Mouse (Mus musculus) thymus, postnatal 4 days (tissue): ENCODE measurements at regions not wholly inside any gene's neighbourhood (a gene's known extent, or its start where the extent isn't known, plus 50 kb on each side); places are given as distances from the start of the nearest gene placed in this dataset.

Experiments
- DNase-seq: peaks from one replicate; pipeline ENCODE4 v3.0.0; 2021

DNA sequence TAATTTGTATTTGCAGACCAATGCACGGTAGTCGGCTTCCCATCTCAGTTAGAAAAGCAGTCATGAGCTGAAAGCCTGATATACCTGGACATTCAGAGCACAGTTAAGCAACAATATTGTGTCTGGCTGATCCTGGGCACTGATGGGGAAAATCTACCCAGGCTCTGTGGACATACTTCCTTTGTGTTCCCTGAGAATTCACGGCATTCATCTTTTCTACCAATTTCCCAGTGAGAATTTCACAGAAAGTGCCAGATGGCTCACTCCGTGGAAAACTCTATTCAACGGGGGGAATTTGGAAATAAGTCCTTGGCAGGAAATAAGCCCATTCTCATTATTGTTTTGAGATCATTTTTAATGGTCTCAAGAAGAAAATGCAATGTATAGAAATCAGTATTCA, 484.6 kb upstream of the Chrm3 start:
- DNase-seq: no peak

DNA sequence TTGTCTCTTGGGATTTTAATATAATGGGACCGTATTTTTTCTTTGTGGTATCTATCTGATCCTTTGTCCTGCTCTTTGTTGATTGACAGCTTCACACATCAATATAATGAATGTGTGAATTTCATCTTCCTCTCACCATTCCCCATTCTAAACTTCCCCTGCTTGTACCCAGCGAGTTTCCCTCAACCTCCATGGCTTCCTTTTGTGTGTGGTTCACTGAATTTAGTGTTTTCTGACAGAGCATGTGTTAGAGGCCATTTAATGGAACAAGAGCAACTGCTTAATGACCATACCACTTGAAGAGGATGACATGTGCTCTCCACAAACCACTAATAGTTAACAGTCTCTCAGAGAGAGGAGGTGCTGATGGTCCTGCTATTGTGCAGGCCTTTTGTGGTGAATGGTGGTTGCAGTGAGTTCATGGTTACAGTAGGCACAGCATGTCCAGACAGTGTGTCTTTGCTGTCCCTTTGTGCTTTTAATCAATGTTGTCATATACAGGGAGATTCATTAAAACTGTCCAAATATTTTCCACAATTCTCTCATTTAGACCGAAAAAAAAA, 438.8 kb upstream of the Chrm3 start:
- no peak for DNase-seq
